Mouse (Mus musculus): ENCODE measurements at regions not wholly inside any gene's neighbourhood (a gene's known extent, or its start where the extent isn't known, plus 50 kb on each side); places are given as distances from the start of the nearest gene placed in this dataset.

DNA sequence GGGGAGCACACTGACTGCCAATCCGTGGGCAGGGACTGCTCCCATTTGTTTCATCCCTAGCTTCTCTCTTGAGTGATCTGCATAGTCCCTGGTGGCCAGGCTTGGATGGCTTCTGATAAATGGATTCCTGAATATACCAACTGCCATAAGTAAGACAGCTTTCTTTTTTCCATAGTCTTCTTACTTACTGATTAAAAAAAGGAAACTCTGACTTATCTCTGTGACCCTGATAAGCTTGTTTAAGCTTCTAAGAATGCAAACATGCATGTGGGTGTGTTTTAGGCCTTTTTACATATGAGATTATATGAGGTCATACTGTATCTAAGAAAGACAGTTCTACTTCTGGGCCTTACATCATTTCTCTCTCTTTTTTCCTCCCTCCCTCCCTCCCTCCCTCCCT lies 57.3 kb upstream of the Odc1 start:
- TF ChIP-seq CTCF (IDR thresholded peaks at IDR 0.05) (no peak), EP300 (IDR thresholded peaks at IDR 0.05) (no peak)
